In the genomic region with DNA sequence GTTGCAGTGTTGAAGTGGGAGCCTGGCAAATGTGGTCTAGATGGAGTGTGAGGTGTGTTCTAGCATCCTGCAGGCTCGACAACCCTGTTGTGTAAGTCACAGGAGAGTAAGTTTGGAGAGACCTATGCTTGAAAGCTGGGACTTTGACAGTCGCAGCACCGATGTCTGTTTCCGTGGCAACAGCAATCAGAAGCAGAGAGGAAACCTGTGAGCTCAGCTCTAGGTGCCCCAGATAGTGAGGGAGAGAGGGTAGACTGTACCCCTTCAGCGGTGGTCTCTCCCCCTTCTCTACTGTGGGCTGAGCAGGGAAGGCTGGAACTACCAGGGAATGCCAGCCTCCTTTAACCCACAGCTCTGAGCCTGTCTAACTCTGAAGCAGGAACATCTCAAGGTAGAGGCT, we compare ENCODE assay signal across 18 mouse cellular contexts. TPM values are rescaled to one million over a fixed set of nuclear protein-coding genes. Genes with fewer than 3 reads are reported as not detected.
DNase-seq lines count a peak whose midpoint lies in the region; ATAC-seq and TF ChIP-seq lines count a peak whose summit lies in the region.
"Had no signal": no experiment of that assay in that cellular context is flagged by ENCODE, and none has a peak within 500 bp of the region (broad histone marks: within the 10 kb centered on the region; RNA-seq: fewer than 3 reads in every experiment).

No protein-coding gene starts in this region.

- H3K27me3 ChIP-seq in hindbrain, embryonic 15.5 days = no peaks in the 10 kb centered on the region
- H3K27me3 ChIP-seq in hindbrain, embryonic 13.5 days = 0 out of 2 replicates have a peak, but pooled peaks cover 6% of the 10 kb centered on the region
- H3K27me3 ChIP-seq in forebrain, embryonic 16.5 days (replicated peaks; ENCODE audit: control insufficient read depth, insufficient read depth, low read length) = no peaks in the 10 kb centered on the region
- no peaks in the 10 kb centered on the region for H3K27me3 ChIP-seq in limb, embryonic 12.5 days
- no peaks in the 10 kb centered on the region; the same call in 1 of the 2 replicates for H3K27me3 ChIP-seq in lung, postnatal 0 days (replicated peaks; ENCODE audit: insufficient read depth, low read length)
- H3K27me3 ChIP-seq: embryonic facial prominence, embryonic 13.5 days had no signal

- H3K4me1 ChIP-seq in hindbrain, embryonic 15.5 days (replicated peaks) = peaks cover 8% of the 10 kb centered on the region
- H3K4me1 ChIP-seq in hindbrain, embryonic 13.5 days (replicated peaks) = peaks cover 12% of the 10 kb centered on the region
- H3K4me1 ChIP-seq in forebrain, embryonic 16.5 days (replicated peaks; ENCODE audit: control insufficient read depth, insufficient read depth, low read length) = peaks cover 4% of the 10 kb centered on the region
- peaks cover 12% of the 10 kb centered on the region for H3K4me1 ChIP-seq in limb, embryonic 12.5 days (replicated peaks)
- H3K4me1 ChIP-seq in lung, postnatal 0 days (ENCODE audit: insufficient read depth, low read depth, low read length) = no peaks in the 10 kb centered on the region
- H3K4me1 ChIP-seq: embryonic facial prominence, embryonic 13.5 days had no signal

- H3K4me3 ChIP-seq in hindbrain, embryonic 15.5 days = no peak overlapping the region
- no peak overlapping the region for H3K4me3 ChIP-seq in hindbrain, embryonic 13.5 days
- no peak overlapping the region for H3K4me3 ChIP-seq in forebrain, embryonic 16.5 days (replicated peaks; ENCODE audit: low read length)
- no peak overlapping the region for H3K4me3 ChIP-seq in limb, embryonic 12.5 days (replicated peaks)
- H3K4me3 ChIP-seq in lung, postnatal 0 days (ENCODE audit: low read depth, low read length) = no peak overlapping the region
- H3K4me3 ChIP-seq: embryonic facial prominence, embryonic 13.5 days; gastrocnemius, adult 2 months; left cerebral cortex, adult 2 months had no signal

- intact Hi-C loops in left cerebral cortex, postnatal 14 days (cut with DNase I) = loop anchor here (5.0 kb wide), 1 partner anchor 47 kb away; no protein-coding TSS in a partner anchor

- TF ChIP-seq EP300 in lung, postnatal 0 days (IDR thresholded peaks at IDR 0.05) = no peak

- no peak for TF ChIP-seq CTCF in lung, postnatal 0 days (IDR thresholded peaks at IDR 0.05)

- no peaks in the 10 kb centered on the region for H3K9me3 ChIP-seq in hindbrain, embryonic 15.5 days
- H3K9me3 ChIP-seq in hindbrain, embryonic 13.5 days = no peaks in the 10 kb centered on the region
- no peaks in the 10 kb centered on the region for H3K9me3 ChIP-seq in forebrain, embryonic 16.5 days (ENCODE audit: control insufficient read depth, low read length)
- no peaks in the 10 kb centered on the region for H3K9me3 ChIP-seq in limb, embryonic 12.5 days
- H3K9me3 ChIP-seq in lung, postnatal 0 days (ENCODE audit: low read length) = no peaks in the 10 kb centered on the region
- H3K9me3 ChIP-seq: embryonic facial prominence, embryonic 13.5 days had no signal

- no peak overlapping the region for H3K4me2 ChIP-seq in hindbrain, embryonic 15.5 days
- H3K4me2 ChIP-seq in hindbrain, embryonic 13.5 days = no peak overlapping the region
- H3K4me2 ChIP-seq in forebrain, embryonic 16.5 days (ENCODE audit: low read length) = no peak overlapping the region
- no peak overlapping the region for H3K4me2 ChIP-seq in limb, embryonic 12.5 days
- no peak overlapping the region for H3K4me2 ChIP-seq in lung, postnatal 0 days (replicated peaks; ENCODE audit: low read depth, low read length)
- H3K4me2 ChIP-seq: embryonic facial prominence, embryonic 13.5 days had no signal

- ATAC-seq in hindbrain, embryonic 15.5 days (ENCODE audit: low FRiP score, low read depth) = 0 out of 2 replicates have a peak, but pooled peaks have one; percentile 54
- no peak for ATAC-seq in hindbrain, embryonic 13.5 days (ENCODE audit: low FRiP score)
- ATAC-seq in forebrain, embryonic 16.5 days = peak; percentile 66
- ATAC-seq in limb, embryonic 12.5 days (ENCODE audit: insufficient number of reproducible peaks, insufficient read depth, low FRiP score, low TSS enrichment, low read depth) = no peak
- no peak for ATAC-seq in lung, postnatal 0 days
- ATAC-seq: liver, postnatal 0 days had no signal

- peak; percentile 23 for DNase-seq in retina, embryonic 14.5 days (ENCODE audit: low spot score)
- no peak for DNase-seq in left cerebral cortex, postnatal 14 days (ENCODE audit: low spot score in 2 of 2)
- DNase-seq in lung, postnatal 0 days (ENCODE audit: low spot score) = no peak
- DNase-seq: cerebellum, adult 11 months; gastrocnemius, adult 2 months; heart, adult 11 months; heart, postnatal 4 days; kidney, adult 11 months; liver, postnatal 0 days; right cerebral cortex, postnatal 4 days; thymus, postnatal 25 days had no signal

- 37% methylated on average over 5 of the region's 5 CpGs for WGBS in hindbrain, embryonic 15.5 days
- 53% methylated on average over 5 of the region's 5 CpGs for WGBS in hindbrain, embryonic 13.5 days
- WGBS in forebrain, embryonic 16.5 days = 54% methylated on average over 5 of the region's 5 CpGs
- 59% methylated on average over 5 of the region's 5 CpGs for WGBS in limb, embryonic 12.5 days
- whole genome bisulfite sequencing in lung, postnatal 0 days = 42% methylated on average over 5 of the region's 5 CpGs

- H3K9ac ChIP-seq in hindbrain, embryonic 15.5 days = no peak overlapping the region
- H3K9ac ChIP-seq in hindbrain, embryonic 13.5 days = no peak overlapping the region
- no peak overlapping the region for H3K9ac ChIP-seq in forebrain, embryonic 16.5 days (replicated peaks; ENCODE audit: low read depth, low read length)
- H3K9ac ChIP-seq in limb, embryonic 12.5 days (replicated peaks) = no peak overlapping the region
- no peak overlapping the region for H3K9ac ChIP-seq in lung, postnatal 0 days (replicated peaks; ENCODE audit: low read depth)
- H3K9ac ChIP-seq: embryonic facial prominence, embryonic 13.5 days; liver, postnatal 0 days had no signal

- no peak overlapping the region for H3K27ac ChIP-seq in hindbrain, embryonic 15.5 days (replicated peaks)
- no peak overlapping the region for H3K27ac ChIP-seq in hindbrain, embryonic 13.5 days
- no peak overlapping the region for H3K27ac ChIP-seq in forebrain, embryonic 16.5 days (ENCODE audit: low read length)
- H3K27ac ChIP-seq in limb, embryonic 12.5 days = 0 out of 2 replicates have a peak overlapping the region, but pooled peaks have one; percentile 7
- H3K27ac ChIP-seq in lung, postnatal 0 days (ENCODE audit: low read length) = no peak overlapping the region
- H3K27ac ChIP-seq: embryonic facial prominence, embryonic 13.5 days; gastrocnemius, adult 2 months; kidney, postnatal 0 days; left cerebral cortex, adult 2 months had no signal

- no peaks in the 10 kb centered on the region for H3K36me3 ChIP-seq in hindbrain, embryonic 15.5 days
- H3K36me3 ChIP-seq in hindbrain, embryonic 13.5 days = no peaks in the 10 kb centered on the region
- H3K36me3 ChIP-seq in forebrain, embryonic 16.5 days (ENCODE audit: control insufficient read depth, insufficient read depth) = no peaks in the 10 kb centered on the region
- no peaks in the 10 kb centered on the region for H3K36me3 ChIP-seq in limb, embryonic 12.5 days
- no peaks in the 10 kb centered on the region for H3K36me3 ChIP-seq in lung, postnatal 0 days (ENCODE audit: insufficient read depth, low read length)
- H3K36me3 ChIP-seq: embryonic facial prominence, embryonic 13.5 days had no signal

RNA-seq across cellular contexts. Expression of a gene that starts 11.6 kb away (rescaled TPM):
- polyA plus RNA-seq in hindbrain, embryonic 15.5 days (2015; fragmentation: Nextera tagmentation; extraction: Ambion mirVana) = 143 and 151 TPM in 2 replicates
- 179 and 180 TPM in 2 replicates for polyA plus RNA-seq in hindbrain, embryonic 13.5 days (2015; fragmentation: Nextera tagmentation; extraction: Ambion mirVana)
- 163 and 167 TPM in 2 replicates for polyA plus RNA-seq in forebrain, embryonic 16.5 days (2015; fragmentation: Nextera tagmentation; extraction: Ambion mirVana)
- 278 and 295 TPM in 2 replicates for polyA plus RNA-seq in limb, embryonic 12.5 days (2016; fragmentation: Nextera tagmentation; extraction: Ambion mirVana)
- 100 to 1,000 TPM; 109 to 115 TPM for total RNA-seq in left cerebral cortex, postnatal 14 days (2021)
- polyA plus RNA-seq in lung, postnatal 0 days (2015; fragmentation: Nextera tagmentation; extraction: Ambion mirVana) = 40.2 and 49.8 TPM in 2 replicates

Comparison
In these comparisons a context has a peak if more than half of its experiments do, and no peak if none do; other contexts are left out.
1. ATAC-seq: peak in hindbrain, embryonic 15.5 days (single experiment) and forebrain, embryonic 16.5 days (single experiment); none in hindbrain, embryonic 13.5 days (single experiment), limb, embryonic 12.5 days (single experiment) and lung, postnatal 0 days (single experiment).